Mouse (Mus musculus): ENCODE results near the gene Ptgs1. TPM values are rescaled to one million over a fixed set of nuclear protein-coding genes. Genes with fewer than 3 reads are reported as not detected.

Ptgs1 gene
- polyA plus RNA-seq, 1 experiment = 118 TPM

DNA sequence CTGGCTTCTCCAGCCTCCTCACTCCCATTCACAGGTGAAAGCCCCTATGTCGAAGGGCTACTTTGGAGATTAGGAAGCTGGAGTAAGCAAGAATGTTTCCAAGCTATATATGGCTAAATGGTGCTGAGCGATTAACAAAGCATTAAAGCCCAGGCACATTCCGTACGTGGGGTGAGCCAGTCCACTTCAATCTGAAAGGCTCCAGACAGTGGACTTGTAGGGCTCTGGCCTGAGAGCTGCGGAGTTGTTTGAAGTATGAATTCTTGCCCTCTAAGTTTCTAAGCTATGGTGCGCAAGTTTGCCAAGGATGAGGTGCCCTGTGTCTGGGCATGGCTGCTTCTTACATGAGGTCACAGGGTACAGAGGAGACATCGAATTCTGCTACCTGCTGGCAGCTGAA, 6.1 kb upstream of the Ptgs1 start:
- H3K4me3 ChIP-seq (replicated peaks) = no peak overlapping the region
- TF ChIP-seq GATA1 (IDR thresholded peaks at IDR 0.05; ENCODE audit: borderline replicate concordance, low read length) (no peak), FLI1 (IDR thresholded peaks at IDR 0.05; ENCODE audit: low read length) (no peak)

GRCm38 (mm10) chr2:36224599-36224998, 5.6 kb upstream of the Ptgs1 start:
- H3K36me3 ChIP-seq (replicated peaks; ENCODE audit: low read length) = peaks cover 76% of the 10 kb centered on the region
- no peaks in the 10 kb centered on the region for H3K9me3 ChIP-seq

More for the DNA sequence above, 6.1 kb upstream of the Ptgs1 start:
- H3K36me3 ChIP-seq (replicated peaks; ENCODE audit: low read length) = peaks cover 80% of the 10 kb centered on the region
- H3K27me3 ChIP-seq (replicated peaks) = no peaks in the 10 kb centered on the region
- no peaks in the 10 kb centered on the region for H3K9me3 ChIP-seq
- H3K4me1 ChIP-seq = peaks cover 98% of the 10 kb centered on the region

GRCm38 (mm10) chr2:36230967-36231366, 741 bp downstream of the Ptgs1 start:
- H3K4me3 ChIP-seq (replicated peaks) = peak overlapping the region; percentile 96
- H3K36me3 ChIP-seq (replicated peaks; ENCODE audit: low read length) = peaks cover 63% of the 10 kb centered on the region
- no peaks in the 10 kb centered on the region for H3K27me3 ChIP-seq (replicated peaks)
- H3K4me1 ChIP-seq = peaks cover 84% of the 10 kb centered on the region
- no peaks in the 10 kb centered on the region for H3K9me3 ChIP-seq
- TF ChIP-seq GATA1 (IDR thresholded peaks at IDR 0.05; ENCODE audit: borderline replicate concordance, low read length) (no peak), FLI1 (IDR thresholded peaks at IDR 0.05; ENCODE audit: low read length) (no peak)

More at GRCm38 (mm10) chr2:36224599-36224998, 5.6 kb upstream of the Ptgs1 start:
- Histone ChIP-seq H3K4me3 (replicated peaks) (no peak overlapping the region), H3K4me1 (peaks cover 97% of the 10 kb centered on the region), H3K27me3 (replicated peaks) (no peaks in the 10 kb centered on the region)
- TF ChIP-seq FLI1 (IDR thresholded peaks at IDR 0.05; ENCODE audit: low read length) = no peak
- TF ChIP-seq GATA1 (IDR thresholded peaks at IDR 0.05; ENCODE audit: borderline replicate concordance, low read length) = no peak

DNA sequence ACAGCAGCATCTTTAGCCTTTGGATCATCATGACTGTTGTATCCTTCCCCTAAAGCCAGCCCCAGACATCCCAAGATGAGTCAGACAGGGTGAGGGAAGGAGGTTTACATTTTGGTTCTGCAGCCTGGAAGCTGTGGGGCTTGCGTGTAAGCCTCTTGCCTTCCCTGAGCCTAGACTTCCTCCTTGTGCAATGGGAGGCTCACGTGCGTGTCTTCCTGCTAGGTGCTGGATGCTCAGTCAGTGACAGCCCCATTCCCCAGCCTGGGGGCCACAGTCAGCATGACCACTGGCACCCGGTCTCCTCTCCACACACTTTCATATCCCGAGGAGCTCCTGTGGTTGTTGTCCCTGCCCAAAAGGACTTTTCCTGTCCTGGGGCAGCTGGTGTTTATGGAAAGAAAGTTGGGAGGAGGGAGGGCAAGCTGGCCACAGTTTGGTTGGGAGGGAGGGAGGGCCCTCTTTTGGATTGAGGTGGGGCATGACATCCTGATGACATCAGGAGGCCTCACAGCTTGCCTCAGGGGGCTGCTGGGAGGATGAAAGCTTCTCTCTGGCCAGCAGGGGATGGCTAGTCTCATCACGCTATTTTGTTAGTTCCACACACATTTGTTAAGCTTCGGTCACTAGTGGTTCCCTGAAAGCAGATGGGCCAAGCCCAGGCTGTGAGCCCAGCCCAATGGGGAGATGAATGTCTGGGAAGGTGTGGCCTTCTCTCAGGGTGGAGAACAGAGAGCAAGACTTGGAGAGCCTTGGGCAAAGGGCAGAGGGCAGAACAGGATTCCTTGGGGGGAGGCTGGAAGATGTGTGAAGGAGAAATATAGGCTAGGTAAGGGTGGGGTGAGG, 4.5 kb downstream of the Ptgs1 start:
- no peaks in the 10 kb centered on the region for H3K27me3 ChIP-seq (replicated peaks)
- no peak for TF ChIP-seq FLI1 (IDR thresholded peaks at IDR 0.05; ENCODE audit: low read length)
- TF ChIP-seq GATA1 (IDR thresholded peaks at IDR 0.05; ENCODE audit: borderline replicate concordance, low read length) = no peak
- peaks cover 87% of the 10 kb centered on the region for H3K4me1 ChIP-seq
- no peaks in the 10 kb centered on the region for H3K9me3 ChIP-seq
- peaks cover 82% of the 10 kb centered on the region for H3K36me3 ChIP-seq (replicated peaks; ENCODE audit: low read length)
- peak overlapping the region; percentile 91 for H3K4me3 ChIP-seq (replicated peaks)

GRCm38 (mm10) chr2:36235917-36236316, 5.7 kb downstream of the Ptgs1 start:
- H3K4me3 ChIP-seq (replicated peaks) = peak overlapping the region; percentile 91
- H3K27me3 ChIP-seq (replicated peaks) = no peaks in the 10 kb centered on the region
- TF ChIP-seq GATA1 (IDR thresholded peaks at IDR 0.05; ENCODE audit: borderline replicate concordance, low read length) (no peak), FLI1 (IDR thresholded peaks at IDR 0.05; ENCODE audit: low read length) (no peak)
- H3K9me3 ChIP-seq = no peaks in the 10 kb centered on the region
- H3K4me1 ChIP-seq = peaks cover 93% of the 10 kb centered on the region
- peaks cover 93% of the 10 kb centered on the region for H3K36me3 ChIP-seq (replicated peaks; ENCODE audit: low read length)

DNA sequence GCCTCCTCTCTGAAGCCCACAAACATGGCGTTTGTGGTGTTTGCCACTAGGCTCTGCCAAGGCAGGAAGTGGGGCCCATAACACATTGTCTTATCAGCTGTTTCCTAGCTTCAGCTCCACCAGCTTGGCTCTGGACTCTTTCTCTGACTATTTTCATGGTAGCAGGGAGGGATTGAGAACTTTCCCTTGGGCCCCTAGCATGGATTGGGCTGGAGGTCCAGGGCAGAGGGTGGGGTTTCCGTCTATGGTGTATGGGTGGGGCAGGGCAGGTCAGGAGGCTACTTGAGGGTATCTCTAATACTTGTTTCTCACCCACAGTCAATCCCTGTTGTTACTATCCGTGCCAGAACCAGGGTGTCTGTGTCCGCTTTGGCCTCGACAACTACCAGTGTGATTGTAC, 6.7 kb downstream of the Ptgs1 start:
- peak overlapping the region; percentile 91 for H3K4me3 ChIP-seq (replicated peaks)
- peaks cover 94% of the 10 kb centered on the region for H3K36me3 ChIP-seq (replicated peaks; ENCODE audit: low read length)
- peaks cover 94% of the 10 kb centered on the region for H3K4me1 ChIP-seq
- no peaks in the 10 kb centered on the region for H3K27me3 ChIP-seq (replicated peaks)
- H3K9me3 ChIP-seq = no peaks in the 10 kb centered on the region
- no peak for TF ChIP-seq FLI1 (IDR thresholded peaks at IDR 0.05; ENCODE audit: low read length)
- TF ChIP-seq GATA1 (IDR thresholded peaks at IDR 0.05; ENCODE audit: borderline replicate concordance, low read length) = no peak

DNA sequence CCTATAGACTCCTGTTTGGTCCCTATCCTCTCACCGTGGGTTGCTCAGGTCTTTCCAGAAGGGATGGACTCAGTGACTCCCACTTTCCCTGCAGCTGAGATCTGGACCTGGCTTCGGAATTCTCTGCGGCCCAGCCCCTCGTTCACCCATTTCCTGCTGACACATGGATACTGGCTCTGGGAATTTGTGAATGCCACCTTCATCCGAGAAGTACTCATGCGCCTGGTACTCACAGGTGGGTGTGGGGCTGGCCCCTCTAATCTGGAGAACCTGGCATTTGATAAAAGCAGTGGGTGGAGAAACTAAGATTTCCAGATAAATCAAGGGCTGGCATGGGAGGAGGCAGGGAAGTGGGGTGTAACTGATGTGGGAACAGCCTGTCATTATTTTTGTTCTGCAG, 7.3 kb downstream of the Ptgs1 start:
- H3K4me1 ChIP-seq = peaks cover 95% of the 10 kb centered on the region
- peaks cover 96% of the 10 kb centered on the region for H3K36me3 ChIP-seq (replicated peaks; ENCODE audit: low read length)
- H3K9me3 ChIP-seq = no peaks in the 10 kb centered on the region
- H3K4me3 ChIP-seq (replicated peaks) = peak overlapping the region; percentile 78
- H3K27me3 ChIP-seq (replicated peaks) = no peaks in the 10 kb centered on the region
- no peak for TF ChIP-seq FLI1 (IDR thresholded peaks at IDR 0.05; ENCODE audit: low read length)

GRCm38 (mm10) chr2:36238467-36238866, 8.2 kb downstream of the Ptgs1 start:
- peaks cover 100% of the 10 kb centered on the region for H3K36me3 ChIP-seq (replicated peaks; ENCODE audit: low read length)
- no peaks in the 10 kb centered on the region for H3K27me3 ChIP-seq (replicated peaks)
- peaks cover 99% of the 10 kb centered on the region for H3K4me1 ChIP-seq
- peak overlapping the region; percentile 50 for H3K4me3 ChIP-seq (replicated peaks)
- TF ChIP-seq GATA1 (IDR thresholded peaks at IDR 0.05; ENCODE audit: borderline replicate concordance, low read length) (no peak), FLI1 (IDR thresholded peaks at IDR 0.05; ENCODE audit: low read length) (no peak)
- no peaks in the 10 kb centered on the region for H3K9me3 ChIP-seq

DNA sequence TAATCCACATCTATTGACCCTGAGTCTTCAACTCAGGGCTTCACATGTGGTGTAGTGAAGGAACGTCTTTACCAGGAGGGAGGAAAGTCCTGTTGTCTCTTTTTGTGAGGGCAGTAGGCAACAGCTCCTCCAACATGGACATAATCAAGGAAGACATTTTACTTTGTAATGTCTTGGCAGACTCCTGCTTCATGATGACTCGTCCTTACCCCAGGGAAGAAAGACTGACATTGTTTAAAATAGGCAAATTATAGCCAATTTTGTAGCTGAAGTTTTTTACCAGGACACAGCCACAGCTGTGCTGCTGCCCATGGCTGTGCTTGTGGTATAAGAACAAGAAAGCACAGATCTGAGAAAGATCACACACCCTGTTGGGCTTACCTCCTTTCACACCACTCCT, 8.7 kb downstream of the Ptgs1 start:
- TF ChIP-seq GATA1 (IDR thresholded peaks at IDR 0.05; ENCODE audit: borderline replicate concordance, low read length) (no peak), FLI1 (IDR thresholded peaks at IDR 0.05; ENCODE audit: low read length) (no peak)
- Histone ChIP-seq H3K36me3 (replicated peaks; ENCODE audit: low read length) (peaks cover 100% of the 10 kb centered on the region), H3K9me3 (no peaks in the 10 kb centered on the region), H3K4me3 (replicated peaks) (peak overlapping the region; percentile 7), H3K27me3 (replicated peaks) (no peaks in the 10 kb centered on the region), H3K4me1 (peaks cover 99% of the 10 kb centered on the region)

GRCm38 (mm10) chr2:36242514-36242913, 12.3 kb downstream of the Ptgs1 start:
- no peak for TF ChIP-seq GATA1 (IDR thresholded peaks at IDR 0.05; ENCODE audit: borderline replicate concordance, low read length)
- TF ChIP-seq FLI1 (IDR thresholded peaks at IDR 0.05; ENCODE audit: low read length) = no peak
- H3K36me3 ChIP-seq (replicated peaks; ENCODE audit: low read length) = peaks cover 100% of the 10 kb centered on the region

More at GRCm38 (mm10) chr2:36242514-36242913, 12.3 kb downstream of the Ptgs1 start:
- Histone ChIP-seq H3K27me3 (replicated peaks) (no peaks in the 10 kb centered on the region), H3K4me3 (replicated peaks) (peak overlapping the region; percentile 42), H3K4me1 (peaks cover 99% of the 10 kb centered on the region), H3K9me3 (no peaks in the 10 kb centered on the region)

All from megakaryocyte, embryonic 14.5 days (primary cell).